Mouse (Mus musculus) ES-E14 (cell line): ENCODE results near the gene Tgfbr2.

Experiments used
- CHD2 ChIP-seq: IDR thresholded peaks from 2 replicates; pipeline ENCODE4 v1.6.1; 2014; ENCODE audit warnings: mild to moderate bottlenecking, low read depth, low read length, inconsistent platforms
- HCFC1 ChIP-seq: IDR thresholded peaks from 2 replicates; pipeline ENCODE4 v1.6.1; 2012; ENCODE audit warnings: low read length, inconsistent platforms, borderline replicate concordance; ENCODE audit not compliant: insufficient read depth
- ZC3H11A ChIP-seq: IDR thresholded peaks from 2 replicates; pipeline ENCODE4 v1.6.1; 2012; ENCODE audit warnings: low read depth, mild to moderate bottlenecking, inconsistent platforms, low read length, borderline replicate concordance
- ZNF384 ChIP-seq: IDR thresholded peaks from 2 replicates; pipeline ENCODE4 v1.6.1; 2012; ENCODE audit warnings: low read depth, low read length, inconsistent platforms

DNA sequence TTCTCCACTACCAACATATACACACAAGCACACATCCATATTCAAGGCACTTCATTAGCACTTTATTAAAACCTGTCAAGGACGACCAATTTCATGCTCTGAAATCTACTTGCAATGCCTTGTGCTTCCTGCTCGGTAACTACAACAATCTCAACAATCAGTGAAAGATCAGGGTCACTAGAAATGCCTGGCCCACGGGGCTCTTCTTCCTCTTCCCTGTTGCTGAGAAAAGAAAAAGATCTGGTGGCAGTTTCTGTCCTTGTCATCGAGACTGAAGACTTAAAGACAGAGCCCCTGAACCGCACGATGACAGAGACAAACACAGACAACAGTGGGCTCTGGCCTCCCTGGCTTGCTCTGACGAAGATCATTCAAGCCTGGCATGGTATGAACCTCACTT lies 35.6 kb downstream of the Tgfbr2 start:
- TF ChIP-seq ZC3H11A (no peak), ZNF384 (no peak), HCFC1 (no peak), CHD2 (no peak)
